Mouse (Mus musculus): ENCODE results near the gene Zfp523.

Zfp523 gene

DNA sequence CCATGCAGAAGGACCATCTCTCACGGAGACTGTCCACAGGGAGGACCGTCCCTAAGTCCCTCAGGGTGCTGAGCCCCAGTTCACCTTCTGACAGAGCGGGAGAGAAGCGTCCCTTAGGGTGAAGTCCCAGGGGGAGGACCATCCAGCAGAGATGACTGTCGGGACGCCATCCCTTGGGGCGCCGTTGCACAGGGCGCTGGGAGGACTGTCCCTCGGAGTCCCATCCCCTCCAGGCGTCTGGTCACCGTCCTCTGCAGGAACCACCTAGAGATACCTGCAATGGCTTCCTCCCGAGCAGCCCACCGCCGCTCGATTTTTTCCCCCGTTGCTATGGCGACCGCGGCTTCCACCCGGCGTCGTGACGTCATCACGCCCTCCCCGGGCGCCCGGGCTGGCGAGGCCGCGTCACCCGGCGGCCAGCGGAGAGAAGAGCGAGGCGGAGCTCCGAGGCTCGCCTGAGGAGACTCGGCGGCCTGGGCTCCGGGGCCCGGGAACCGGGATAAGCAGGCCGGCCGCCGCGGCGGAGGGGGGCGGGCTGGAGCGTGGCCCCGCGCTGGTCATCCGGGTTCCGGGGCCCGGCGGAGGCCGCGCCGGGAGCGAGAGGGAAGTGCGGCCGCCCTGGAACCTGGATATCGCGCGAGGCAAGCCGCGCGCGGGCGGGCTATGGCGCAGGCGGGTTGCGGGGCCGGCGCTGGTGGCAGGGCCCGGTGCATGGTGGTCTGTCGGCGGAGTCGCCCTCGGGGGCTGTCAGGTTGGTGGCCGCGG lies at the start of gene Zfp523:
Gene Zfp523, plus strand, starts transcription at position 355 of the 765 bp plus-strand sequence.
- DNase-seq (ENCODE audit: low spot score): peak; percentile 91

DNA sequence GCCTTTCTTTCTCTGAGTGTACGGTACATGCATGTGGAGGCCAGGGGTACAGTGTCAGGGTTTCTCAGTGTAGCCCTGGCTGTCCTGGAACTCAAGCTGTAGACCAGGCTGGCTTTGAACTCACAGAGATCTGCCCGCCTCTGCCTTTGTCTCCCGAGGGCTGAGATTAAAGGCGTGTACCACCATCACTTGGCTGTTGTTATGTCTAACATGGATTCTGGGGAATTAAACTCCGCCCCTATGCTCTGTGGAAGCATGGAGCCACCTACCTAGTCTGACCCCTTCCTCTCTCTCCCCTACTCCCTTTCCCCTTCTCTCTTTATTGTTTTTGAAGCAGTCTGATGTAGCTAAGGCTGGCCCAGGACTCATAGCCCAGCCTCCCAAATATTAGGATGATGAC lies 47.1 kb upstream of the Zfp523 start:
- DNase-seq (ENCODE audit: low spot score): no peak

DNA sequence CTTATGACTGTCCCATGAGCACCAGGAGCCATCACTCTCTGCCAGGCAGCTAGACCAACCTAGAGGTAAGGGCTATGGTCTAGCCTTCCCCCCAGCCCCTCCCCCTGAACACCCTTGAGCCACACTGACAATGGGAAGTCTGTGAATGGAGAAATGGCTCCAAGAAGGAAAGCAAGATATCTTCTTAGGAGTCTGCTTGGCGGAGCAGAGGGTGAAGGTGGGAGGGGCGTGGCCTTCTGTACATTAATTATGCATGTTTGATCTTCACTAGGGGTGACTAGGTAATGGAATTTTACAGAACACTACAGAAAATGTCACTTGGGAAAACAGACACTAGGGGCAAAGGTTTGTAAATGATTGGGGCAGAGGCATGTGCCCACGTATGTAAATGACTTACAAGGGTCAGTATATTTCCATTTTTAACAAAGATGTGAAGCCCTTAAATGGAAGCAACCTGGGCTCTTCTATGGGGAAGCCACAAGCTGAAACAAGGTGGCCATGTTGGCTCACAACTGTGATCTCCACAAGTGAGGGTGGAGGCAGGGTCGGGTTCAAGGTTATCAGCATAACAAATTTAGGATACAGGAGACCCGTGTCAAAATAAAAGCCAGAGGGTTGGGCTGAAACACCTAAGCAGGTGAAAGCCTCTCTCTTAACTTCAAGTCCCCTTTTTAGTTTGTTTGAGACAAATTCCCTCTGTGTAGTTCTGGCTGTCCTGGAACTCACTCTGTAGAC lies 46.4 kb upstream of the Zfp523 start:
- no peak for DNase-seq (ENCODE audit: low spot score)

DNA sequence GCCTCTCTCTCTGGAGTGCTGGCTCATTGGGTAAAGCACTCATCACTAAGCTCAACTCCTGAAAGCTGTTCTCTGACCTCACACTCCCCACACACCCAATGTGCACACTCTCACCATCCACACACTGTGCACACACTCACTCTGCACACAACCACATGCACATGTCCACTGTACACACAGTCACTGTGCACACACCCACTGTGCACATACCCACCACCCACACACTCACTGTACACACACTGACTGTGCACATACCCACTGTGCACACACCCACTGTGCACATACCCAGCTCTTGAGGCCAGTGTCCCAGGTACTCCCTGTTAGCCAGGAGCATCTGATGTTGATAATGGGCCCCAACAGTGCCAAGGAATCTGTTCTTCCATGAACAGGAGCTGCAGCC lies 45.8 kb upstream of the Zfp523 start:
- DNase-seq (ENCODE audit: low spot score): no peak

DNA sequence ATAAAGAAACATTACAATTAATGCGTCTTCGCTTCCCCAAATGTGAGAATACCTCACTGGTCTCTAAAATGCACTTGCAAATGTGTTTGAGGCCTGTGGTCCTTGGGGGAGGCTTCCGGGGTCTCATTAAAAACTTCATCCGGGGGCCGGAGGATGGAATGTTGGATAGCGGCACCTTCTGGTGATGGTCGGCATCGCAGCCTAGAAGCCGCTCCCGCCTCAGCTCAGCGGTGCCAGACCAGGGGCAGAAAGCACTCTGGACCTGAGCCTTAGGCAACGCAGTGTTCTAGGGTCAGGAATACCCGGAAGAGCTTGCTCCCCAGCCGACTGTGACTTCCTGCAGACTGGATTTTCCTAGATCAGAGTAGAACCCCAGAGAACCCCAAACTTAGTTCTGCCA lies 43.7 kb upstream of the Zfp523 start:
- peak; percentile 48 for DNase-seq (ENCODE audit: low spot score)

DNA sequence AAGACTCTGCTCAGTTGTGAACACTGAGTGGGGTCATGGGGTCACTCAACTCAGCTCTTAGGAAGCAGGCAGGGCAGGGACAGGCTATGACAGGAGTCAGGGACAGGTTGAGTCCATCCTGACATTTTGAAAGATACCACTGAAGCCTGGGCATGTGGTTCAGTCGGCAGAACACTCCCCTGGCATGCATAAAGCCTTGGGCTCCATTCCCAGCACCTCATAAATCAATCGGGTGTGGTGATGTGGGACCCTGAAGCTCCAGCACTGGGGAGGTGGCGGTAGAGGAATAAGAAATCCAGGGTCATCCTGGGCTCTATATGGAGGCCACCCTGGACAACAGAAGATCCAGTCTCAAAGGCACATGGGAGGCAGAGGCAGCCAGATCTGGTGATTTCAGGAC lies 41.4 kb upstream of the Zfp523 start:
- DNase-seq (ENCODE audit: low spot score): no peak

DNA sequence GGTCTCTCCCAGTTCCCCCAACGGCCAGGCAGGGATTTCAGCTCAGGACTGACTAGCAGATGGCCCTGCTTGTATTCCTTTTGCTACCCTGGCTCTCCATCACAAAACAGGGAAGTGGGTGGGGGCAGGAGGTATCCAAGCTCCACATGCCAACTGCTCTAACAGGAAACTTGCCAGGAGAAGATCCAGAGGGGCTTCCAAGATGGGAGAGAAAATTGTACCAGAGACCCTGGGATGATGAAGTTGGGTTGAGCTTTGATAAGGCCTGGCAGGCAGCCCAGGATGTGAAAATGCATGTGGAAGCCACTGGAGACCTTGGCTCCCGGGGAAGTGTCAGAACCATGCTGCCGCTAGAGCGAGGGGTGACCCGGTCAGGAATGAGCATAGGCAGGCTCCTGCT lies 40.7 kb upstream of the Zfp523 start:
- no peak for DNase-seq (ENCODE audit: low spot score)

DNA sequence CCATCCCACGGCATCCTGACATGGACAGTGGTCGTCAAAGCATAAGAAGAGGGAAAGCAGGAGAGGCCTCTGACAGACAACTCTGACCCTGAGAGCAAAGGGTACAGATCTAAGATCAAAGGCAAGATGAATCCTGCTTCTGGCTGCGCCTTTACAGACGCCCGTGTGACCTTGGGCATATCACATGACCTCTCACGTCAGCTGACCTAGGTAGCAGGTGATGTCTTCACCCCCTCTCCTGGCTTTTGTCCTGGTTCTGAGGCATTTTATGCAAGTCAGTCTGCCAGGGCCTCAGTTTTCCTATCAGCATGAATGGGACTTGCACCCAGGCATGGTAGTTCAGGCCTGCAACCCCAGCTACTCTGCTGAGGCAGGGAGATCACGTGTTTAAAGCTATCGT lies 38.9 kb upstream of the Zfp523 start:
- no peak for DNase-seq (ENCODE audit: low spot score)

DNA sequence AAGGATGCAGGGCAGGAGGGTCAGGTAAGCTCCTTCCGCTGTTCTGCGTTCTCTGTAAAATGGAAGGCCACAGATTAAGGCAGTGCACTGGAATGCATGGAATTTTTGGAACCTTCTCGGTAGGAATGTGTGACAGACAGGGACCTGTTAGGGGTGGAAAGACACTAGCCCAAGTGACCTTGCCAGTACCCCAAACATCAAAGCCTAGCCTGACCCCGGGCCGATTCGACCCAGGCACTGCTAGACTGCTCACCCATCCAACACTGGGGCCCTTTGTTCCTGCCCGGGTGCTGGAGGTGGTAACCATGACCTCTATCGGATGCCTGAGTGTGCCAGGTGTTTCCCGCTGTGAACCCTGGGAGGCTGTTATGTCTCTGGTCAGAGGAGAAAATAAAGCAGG lies 38.2 kb upstream of the Zfp523 start:
- no peak for DNase-seq (ENCODE audit: low spot score)

DNA sequence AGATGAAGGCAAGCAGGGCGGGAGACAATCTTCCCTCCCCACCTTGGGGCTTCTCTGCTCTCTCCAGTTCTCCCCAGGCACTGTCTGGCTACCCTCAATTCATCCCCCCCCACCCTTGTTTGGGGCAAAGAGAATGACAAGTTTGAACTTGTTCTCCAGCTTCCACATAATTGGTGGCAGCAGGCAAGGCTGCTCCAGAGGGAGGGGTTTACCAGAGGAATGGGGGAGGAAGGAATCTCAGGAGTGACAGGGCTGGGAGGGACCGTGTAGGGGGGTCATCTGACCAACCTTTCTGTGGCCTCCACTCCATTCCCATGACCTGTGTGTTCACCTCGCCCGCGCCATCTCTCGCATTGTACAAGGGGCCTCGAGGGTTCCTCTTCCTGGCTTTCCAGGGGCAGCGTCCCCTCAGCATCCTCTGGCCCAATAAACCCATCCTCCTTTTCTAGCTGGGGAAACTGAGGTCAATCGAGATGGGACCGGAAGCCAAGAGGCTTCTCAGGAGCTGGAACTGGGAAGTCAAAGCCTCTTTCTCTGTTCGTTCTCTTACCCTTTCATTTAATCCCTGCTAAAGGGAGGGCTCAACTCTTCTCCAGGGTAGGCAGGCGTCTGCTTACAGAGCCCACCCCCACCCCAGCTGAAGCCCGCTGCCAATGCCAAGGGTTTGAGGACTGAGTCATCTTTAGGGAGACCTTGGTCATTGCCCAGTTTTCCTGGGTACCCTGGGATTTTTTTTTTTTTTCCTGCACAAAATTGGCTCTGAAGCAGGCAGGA lies 36.3 kb upstream of the Zfp523 start:
- DNase-seq (ENCODE audit: low spot score): no peak

DNA sequence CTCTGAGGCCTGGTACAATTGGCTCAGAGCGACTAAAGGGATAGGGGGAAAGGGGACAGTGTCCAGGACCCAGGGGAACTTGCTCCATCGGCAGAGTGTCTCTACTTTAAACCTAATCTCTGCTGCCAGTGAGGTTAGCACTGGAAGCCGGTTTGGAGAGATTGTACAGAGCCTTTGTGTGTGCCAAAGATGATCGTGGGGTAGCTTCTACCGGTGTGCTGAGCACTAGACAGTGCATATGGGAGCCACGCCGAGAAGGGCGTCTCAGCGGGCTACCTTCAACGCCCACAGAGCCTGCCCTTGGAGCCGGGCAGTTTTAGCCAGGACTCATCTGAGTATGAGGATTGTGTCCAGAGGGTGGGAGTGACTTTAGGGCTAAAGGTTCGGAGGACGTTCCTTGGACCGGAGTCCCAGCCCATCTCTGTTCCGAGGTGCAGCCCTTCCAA lies 35.7 kb upstream of the Zfp523 start:
- no peak for DNase-seq (ENCODE audit: low spot score)

DNA sequence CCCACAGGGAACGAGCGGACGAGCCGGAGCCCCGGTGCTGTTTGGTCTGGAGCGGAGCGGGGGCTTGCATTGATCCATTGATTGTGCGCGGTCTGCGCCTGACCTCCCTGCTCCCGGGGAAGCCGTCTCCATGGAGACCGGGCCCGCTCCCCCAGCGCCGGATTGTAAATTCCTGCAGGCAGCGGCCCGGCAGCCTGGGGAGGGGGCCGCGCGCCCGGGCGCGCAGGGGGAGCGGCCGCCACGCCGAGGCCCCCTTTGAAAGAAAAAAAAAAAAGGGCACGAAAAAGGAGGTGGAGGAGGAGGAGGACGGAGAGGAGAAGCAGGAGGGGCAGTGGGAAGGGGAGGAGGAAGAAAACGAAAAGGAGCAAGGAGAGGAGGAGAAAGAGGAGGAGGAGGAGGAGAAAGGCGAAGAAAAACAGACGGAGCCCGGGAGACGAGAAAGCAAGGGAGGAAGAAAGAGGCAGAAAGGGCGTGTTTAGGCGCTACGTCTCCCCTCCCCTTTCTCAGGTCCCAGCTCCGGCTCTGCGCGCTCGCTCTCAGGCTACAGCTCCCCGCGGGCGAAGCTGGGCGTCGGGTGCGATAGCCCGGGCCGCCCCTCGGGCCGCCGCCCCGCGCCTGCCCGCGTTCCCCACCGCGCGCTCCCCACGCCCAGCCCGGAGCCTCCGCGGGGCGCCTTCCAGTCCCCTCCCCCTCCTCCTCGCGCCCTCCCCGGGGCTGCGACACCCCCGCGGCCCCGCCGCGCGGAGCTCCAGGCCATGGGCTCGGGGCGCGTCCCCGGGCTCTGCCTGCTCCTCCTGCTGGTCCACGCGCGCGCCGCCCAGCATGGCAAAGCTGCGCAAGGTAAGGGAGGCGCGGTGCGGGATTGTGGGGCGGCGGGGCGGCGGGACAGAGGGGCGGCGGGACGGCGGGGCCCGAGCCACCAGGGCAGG lies 34.9 kb upstream of the Zfp523 start, which contains the start of gene Scube3:
Gene Scube3, plus strand, starts transcription at position 371 of the 929 bp plus-strand sequence.
- no peak for DNase-seq (ENCODE audit: low spot score)

DNA sequence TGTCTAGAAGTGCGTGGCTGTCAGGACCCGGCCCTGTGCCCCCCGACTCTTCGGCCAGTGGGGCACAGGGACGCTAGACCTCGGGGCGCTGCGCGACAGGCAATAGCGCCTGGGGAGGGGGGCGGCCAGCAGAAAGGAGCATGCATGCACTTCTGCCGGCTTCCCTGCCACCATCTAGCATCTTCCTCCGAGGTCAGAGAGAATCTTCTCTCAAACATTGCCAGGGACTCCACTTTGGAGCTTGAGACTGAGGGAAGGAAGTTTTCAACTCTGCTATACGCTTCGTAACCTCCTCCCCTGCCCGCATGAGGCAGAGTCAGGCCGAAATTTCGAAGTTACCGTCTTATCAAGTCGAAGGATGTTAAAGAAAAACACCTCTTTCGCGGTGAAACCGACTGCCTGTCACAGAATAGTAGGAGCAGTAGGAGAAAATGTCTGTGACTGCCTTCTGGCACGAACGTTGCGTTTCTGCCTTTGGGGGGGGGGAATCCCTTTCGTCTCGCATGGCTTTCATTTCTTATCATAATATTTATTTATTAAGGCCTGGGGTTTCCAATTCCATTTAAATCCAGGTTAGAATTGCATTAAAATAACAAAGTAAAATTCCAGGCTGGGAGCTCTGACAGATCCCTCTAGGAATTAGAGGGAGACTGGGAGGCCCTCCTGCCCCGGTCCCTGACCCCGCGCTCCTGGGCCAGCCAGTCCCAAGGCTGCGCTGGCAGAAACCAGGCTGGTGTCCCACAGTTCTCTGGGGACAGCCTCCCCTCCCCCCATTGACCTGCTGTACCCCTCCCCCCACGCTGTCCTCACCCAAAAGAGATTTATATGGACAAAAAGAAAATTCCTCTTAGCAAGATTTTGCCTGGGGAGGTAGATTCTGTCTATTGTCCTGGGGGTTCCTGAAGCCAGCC lies 34.0 kb upstream of the Zfp523 start:
- DNase-seq (ENCODE audit: low spot score): no peak

DNA sequence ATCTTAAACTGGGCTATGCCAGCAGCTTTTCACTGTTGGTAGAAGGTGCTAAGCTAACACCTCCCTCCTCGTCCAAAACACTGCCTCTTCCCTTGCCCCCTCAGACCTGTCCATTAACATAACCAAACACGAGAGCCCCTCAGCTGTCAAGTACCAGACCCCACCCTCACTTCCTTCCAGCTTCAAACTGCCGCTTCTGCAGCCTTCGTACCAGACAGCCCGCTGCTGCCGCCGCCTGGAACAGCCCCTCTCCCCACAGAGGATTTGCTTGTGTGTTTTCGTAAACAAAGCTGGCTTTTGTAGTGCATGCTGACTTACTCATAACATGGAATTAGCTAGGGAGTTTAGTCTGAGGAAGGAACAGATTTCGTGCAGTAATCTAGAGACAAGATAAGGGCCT lies 33.2 kb upstream of the Zfp523 start:
- DNase-seq (ENCODE audit: low spot score): no peak

DNA sequence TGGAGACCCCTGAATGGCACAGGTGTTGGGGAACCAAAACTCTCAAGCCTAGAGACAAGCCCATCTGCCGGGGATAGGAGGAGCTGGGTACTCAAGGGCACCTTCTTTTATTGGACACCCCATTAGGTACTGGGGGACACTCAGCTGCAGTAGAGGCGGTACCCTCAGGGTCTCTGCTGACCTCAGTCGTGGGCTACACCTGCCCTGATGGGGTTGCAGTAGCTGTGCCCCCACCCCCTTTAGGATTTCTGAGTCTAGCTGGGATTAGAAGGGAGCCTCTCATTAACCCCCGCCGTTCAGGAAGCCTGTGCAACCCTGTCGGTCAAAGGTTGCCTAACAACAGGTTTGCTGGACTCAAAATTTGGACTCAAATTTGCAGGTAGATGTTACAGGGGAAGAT lies 32.7 kb upstream of the Zfp523 start:
- no peak for DNase-seq (ENCODE audit: low spot score)

DNA sequence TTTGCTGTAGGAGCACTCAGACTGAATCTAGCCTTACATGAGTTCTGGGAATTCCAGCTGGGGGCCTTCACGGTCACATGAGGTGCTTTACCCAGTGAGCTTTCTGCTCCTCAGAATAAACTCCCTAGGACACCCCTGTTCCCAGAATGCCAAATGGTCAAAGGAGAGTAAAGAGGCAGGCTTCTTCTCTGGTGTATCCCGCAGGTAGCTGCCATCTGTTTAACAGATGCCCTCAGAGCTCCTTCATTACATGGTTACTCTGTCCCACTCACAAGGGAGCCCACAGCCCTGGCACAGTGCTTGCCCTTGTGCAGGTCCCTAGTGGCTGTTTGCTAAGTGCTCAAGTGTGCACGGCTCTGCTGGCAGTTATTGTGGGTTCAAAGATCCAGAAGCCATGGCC lies 28.6 kb upstream of the Zfp523 start:
- DNase-seq (ENCODE audit: low spot score): no peak

DNA sequence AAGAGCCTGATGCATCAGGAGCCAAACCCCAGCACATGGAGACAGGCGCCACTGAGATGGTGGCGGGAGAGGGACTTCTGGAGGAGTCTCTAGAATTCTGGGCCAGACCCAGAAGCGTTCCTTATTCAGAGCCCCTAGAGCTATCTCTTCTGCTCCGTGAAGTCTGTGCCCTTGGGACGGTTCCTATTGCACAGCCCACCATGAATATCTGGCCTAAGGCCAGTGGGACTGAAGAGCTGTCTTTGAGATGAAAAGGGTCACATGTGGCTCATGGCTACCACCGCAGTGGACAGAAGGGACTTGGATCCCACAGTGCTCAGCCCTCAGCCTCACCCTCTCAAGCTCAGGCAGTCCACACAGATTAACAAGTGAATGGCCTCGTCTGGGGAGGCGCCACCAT lies 27.2 kb upstream of the Zfp523 start:
- no peak for DNase-seq (ENCODE audit: low spot score)

DNA sequence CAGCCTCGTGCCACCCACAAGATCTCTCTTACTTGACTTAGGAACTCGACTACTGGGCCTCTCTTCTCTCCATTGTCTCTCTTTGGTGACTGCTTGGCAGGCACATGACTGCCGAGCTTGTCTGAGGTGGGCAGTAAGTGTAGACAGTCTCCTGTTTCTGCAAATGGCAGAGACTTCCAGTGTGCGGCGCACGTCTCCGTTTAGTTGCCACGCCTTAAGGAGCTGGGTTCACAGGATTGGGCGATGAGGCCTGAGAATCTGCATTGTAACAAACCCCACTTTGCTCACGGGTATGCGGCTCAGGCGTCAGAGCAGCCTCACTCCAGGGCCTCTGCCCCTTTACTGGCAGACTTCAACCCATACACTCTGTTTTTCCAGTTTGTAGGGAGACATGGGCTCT lies 26.5 kb upstream of the Zfp523 start:
- no peak for DNase-seq (ENCODE audit: low spot score)

DNA sequence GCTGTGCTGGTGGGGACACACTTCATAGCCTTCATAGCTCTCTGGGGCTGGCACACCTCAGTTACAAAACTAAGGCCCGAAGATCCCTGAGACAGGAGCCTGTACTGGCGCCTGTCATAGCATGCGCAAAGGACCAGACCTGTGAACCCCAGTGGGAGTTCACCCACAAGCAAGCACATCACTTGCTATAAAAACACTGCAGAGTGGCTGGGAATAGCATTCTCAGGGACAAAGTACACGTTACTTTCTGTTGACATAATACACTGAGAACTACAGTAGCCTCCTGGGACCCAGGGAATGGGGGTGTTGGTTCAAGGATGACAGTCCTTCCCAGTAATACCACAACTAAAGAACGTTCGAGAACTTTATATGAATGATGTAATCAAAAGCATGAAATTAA lies 23.8 kb upstream of the Zfp523 start:
- no peak for DNase-seq (ENCODE audit: low spot score)

DNA sequence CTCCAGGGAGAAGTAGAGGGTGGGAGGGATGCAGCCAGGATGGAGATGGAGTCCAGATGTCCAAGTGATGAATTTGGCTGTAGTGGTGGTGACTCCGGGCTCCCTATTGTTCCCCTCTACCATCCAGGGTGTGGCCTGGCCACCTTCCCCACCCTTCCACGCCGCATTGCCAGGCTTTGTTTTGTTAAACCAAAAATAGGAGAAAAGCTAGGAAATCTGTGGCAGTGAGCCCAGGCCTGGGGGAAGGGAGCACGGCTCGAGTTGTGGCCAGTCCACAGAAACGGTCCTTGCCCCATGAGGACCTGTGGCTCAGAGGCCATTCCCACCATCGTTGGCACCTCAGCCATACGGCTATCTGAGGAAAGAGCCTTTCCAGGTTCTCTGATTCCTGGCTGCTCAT lies 22.0 kb upstream of the Zfp523 start:
- no peak for DNase-seq (ENCODE audit: low spot score)

DNA sequence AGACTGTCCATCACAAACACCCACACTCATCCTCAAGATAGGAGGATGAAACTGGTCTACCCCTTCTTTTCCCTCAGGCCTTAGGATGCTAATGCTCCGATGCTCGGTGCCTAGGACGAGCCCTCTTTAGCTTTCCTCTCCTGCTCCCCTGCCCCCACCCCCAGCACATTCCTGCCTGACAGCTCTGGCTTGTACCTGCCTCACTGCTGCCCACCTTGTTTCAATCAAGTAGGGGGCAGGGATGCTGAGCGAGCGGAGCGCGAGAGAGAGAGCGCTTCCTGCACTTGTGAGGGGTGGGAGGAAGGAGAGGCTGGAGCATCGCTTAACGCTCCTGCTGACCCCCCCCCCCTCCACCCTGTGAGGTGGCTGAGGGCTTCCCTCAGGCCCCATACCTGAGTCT lies 16.6 kb upstream of the Zfp523 start:
- DNase-seq (ENCODE audit: low spot score): no peak

Data from layer of hippocampus, adult 11-12 months (tissue).